In genomic region chr13:51101016-51101776, GRCm38 (mm10) we compare ENCODE assay signal across 8 mouse cellular contexts. TPM values are rescaled to one million over a fixed set of nuclear protein-coding genes. Genes with fewer than 3 reads are reported as not detected.
DNase-seq lines count a peak whose midpoint lies in the region; ATAC-seq and TF ChIP-seq lines count a peak whose summit lies in the region.

No protein-coding gene starts in this region.

- DNase-seq in CH12.LX (ENCODE audit: extremely low read depth), result peak; percentile 45
- peak; percentile 79 for DNase-seq in forebrain, postnatal 0 days
- DNase-seq in layer of hippocampus, adult 9-11 months, result peak; percentile 37
- peak; percentile 58 to 68 for DNase-seq in thymus, adult 18-20 months

- peaks cover 0 to 47% of the 10 kb centered on the region in 2 experiments; a peak in 2 of 4 replicates for H3K4me1 ChIP-seq in CH12.LX (ENCODE audit: control insufficient read depth in 1 of 2, insufficient read depth in 2 of 2)
- H3K4me1 ChIP-seq in brown adipose tissue, adult 24 weeks (ENCODE audit: control insufficient read depth, insufficient read depth, insufficient read length, low read length), result peaks cover 7% of the 10 kb centered on the region; the same call in 1 of the 2 replicates
- peaks cover 8% of the 10 kb centered on the region; the same call in 1 of the 2 replicates for H3K4me1 ChIP-seq in forebrain, postnatal 0 days (ENCODE audit: insufficient read depth)
- H3K4me1 ChIP-seq in lung, embryonic 15.5 days, result peaks cover 23% of the 10 kb centered on the region

- TF ChIP-seq CTCF in CH12.LX (conservative IDR thresholded peaks at IDR 0.05 in 1 of 2, IDR thresholded peaks at IDR 0.05 in 1 of 2; ENCODE audit: low read depth in 2 of 2, low read length in 2 of 2), result peak in 1 of 2 experiments; percentile 55; a peak in 2 of 4 replicates
- peak; percentile 46 for TF ChIP-seq CTCF in forebrain, postnatal 0 days (IDR thresholded peaks at IDR 0.05; ENCODE audit: low read depth)

- H3K27ac ChIP-seq in CH12.LX (ENCODE audit: insufficient read depth, low read depth), result peak overlapping the region; percentile 50; the same call in 1 of the 2 replicates
- peak overlapping the region; percentile 88 for H3K27ac ChIP-seq in brown adipose tissue, adult 24 weeks (replicated peaks; ENCODE audit: low read depth, low read length)
- peak overlapping the region; percentile 98 for H3K27ac ChIP-seq in forebrain, postnatal 0 days (ENCODE audit: low read depth, low read length)
- H3K27ac ChIP-seq in lung, embryonic 15.5 days, result peak overlapping the region; percentile 97

- dilution Hi-C loops in CH12.LX (cut with MboI; ENCODE audit: extremely low pct_ligation_motif_present, extremely low pct_unique_long_range_greater_than_20kb, low sequenced_read_pairs), result no loop called here

- H3K27me3 ChIP-seq in CH12.LX (replicated peaks), result peaks cover 2% of the 10 kb centered on the region
- H3K27me3 ChIP-seq in forebrain, postnatal 0 days (ENCODE audit: insufficient read depth, low read length), result no peaks in the 10 kb centered on the region
- no peaks in the 10 kb centered on the region for H3K27me3 ChIP-seq in lung, embryonic 15.5 days

- peaks cover 23% of the 10 kb centered on the region for H3K9me3 ChIP-seq in CH12.LX (replicated peaks; ENCODE audit: low read length)
- H3K9me3 ChIP-seq in forebrain, postnatal 0 days (ENCODE audit: low read length), result no peaks in the 10 kb centered on the region
- H3K9me3 ChIP-seq in lung, embryonic 15.5 days, result 0 out of 2 replicates have a peak, but pooled peaks cover 4% of the 10 kb centered on the region

- H3K36me3 ChIP-seq in CH12.LX (replicated peaks in 1 of 2; ENCODE audit: control insufficient read depth in 1 of 2, insufficient read depth in 1 of 2, low read length in 1 of 2), result peaks cover 0 to 28% of the 10 kb centered on the region in 2 experiments
- no peaks in the 10 kb centered on the region for H3K36me3 ChIP-seq in forebrain, postnatal 0 days (ENCODE audit: insufficient read depth)
- H3K36me3 ChIP-seq in lung, embryonic 15.5 days, result 0 out of 2 replicates have a peak, but pooled peaks cover 3% of the 10 kb centered on the region

- WGBS in forebrain, postnatal 0 days, result under 1% methylated on average over 63 of the region's 89 CpGs
- 2% methylated on average over 53 of the region's 89 CpGs for WGBS in lung, embryonic 15.5 days

- peak overlapping the region; percentile 93 for H3K9ac ChIP-seq in CH12.LX (ENCODE audit: insufficient read depth, low read depth)
- peak overlapping the region; percentile 97 for H3K9ac ChIP-seq in forebrain, postnatal 0 days
- H3K9ac ChIP-seq in lung, embryonic 15.5 days, result peak overlapping the region; percentile 95

- TF ChIP-seq RAD21 in CH12.LX (IDR thresholded peaks at IDR 0.05; ENCODE audit: low read depth, low read length), result no peak; the same call in 1 of the 2 replicates

- peaks cover 47% of the 10 kb centered on the region for H3K79me2 ChIP-seq in CH12.LX (replicated peaks; ENCODE audit: control insufficient read depth, extremely low read depth, insufficient read depth, poor library complexity, severe bottlenecking)

- TF ChIP-seq EP300 in CH12.LX (IDR thresholded peaks at IDR 0.05; ENCODE audit: low read length), result no peak; the same call in 1 of the 2 replicates

- TF ChIP-seq POLR2A in CH12.LX (IDR thresholded peaks at IDR 0.05; ENCODE audit: low read depth, low read length), result no peak; the same call in 1 of the 2 replicates

- peak; percentile 73 for ATAC-seq in forebrain, postnatal 0 days
- ATAC-seq in hematopoietic stem cell, adult 5-6 weeks (replicated peaks in 1 of 2; ENCODE audit: insufficient read depth in 1 of 2, low FRiP score in 2 of 2, low TSS enrichment in 1 of 2, low read depth in 1 of 2, poor library complexity in 2 of 2, severe bottlenecking in 2 of 2), result peak; percentile 54 to 68; a peak in 3 of 4 replicates
- ATAC-seq in lung, embryonic 15.5 days (ENCODE audit: borderline replicate concordance, extremely low read depth, low FRiP score, low TSS enrichment), result peak; percentile 75
- ATAC-seq in neutrophil, adult 5-6 weeks (ENCODE audit: extremely low read depth, insufficient number of reproducible peaks, low FRiP score, poor library complexity, severe bottlenecking), result peak; percentile 30

- peak overlapping the region; percentile 46 for H3K4me2 ChIP-seq in CH12.LX (ENCODE audit: insufficient read depth, low read depth, poor library complexity, severe bottlenecking)
- H3K4me2 ChIP-seq in forebrain, postnatal 0 days (ENCODE audit: low read depth), result peak overlapping the region; percentile 75
- peak overlapping the region; percentile 97 for H3K4me2 ChIP-seq in lung, embryonic 15.5 days

- H3K4me3 ChIP-seq in CH12.LX (replicated peaks in 1 of 3; ENCODE audit: low read depth in 2 of 3, low read length in 2 of 3, poor library complexity in 1 of 3), result peak overlapping the region; percentile 80 to 93 (median 90)
- peak overlapping the region; percentile 97 for H3K4me3 ChIP-seq in brown adipose tissue, adult 24 weeks (ENCODE audit: insufficient read depth, low read depth, low read length)
- H3K4me3 ChIP-seq in forebrain, postnatal 0 days (ENCODE audit: low read depth, low read length), result peak overlapping the region; percentile 90
- peak overlapping the region; percentile 88 for H3K4me3 ChIP-seq in lung, embryonic 15.5 days

- in situ Hi-C loops in CH12.LX (cut with MboI; ENCODE audit: low pct_ligation_motif_present, low pct_unique_long_range_greater_than_20kb, low sequenced_read_pairs), result no loop called here

TF ChIP-seq in CH12.LX, 34 proteins besides CTCF, POLR2A, EP300 and RAD21:
- TF ChIP-seq E2F4 (IDR thresholded peaks at IDR 0.05; ENCODE audit: insufficient replicate concordance, low read depth, low read length) (no peak), TCF12 (IDR thresholded peaks at IDR 0.05; ENCODE audit: low read depth, low read length) (peak; percentile 44; the same call in 1 of the 2 replicates), TBP (conservative IDR thresholded peaks at IDR 0.05; ENCODE audit: low read depth, low read length) (no peak), CHD2 (IDR thresholded peaks at IDR 0.05; ENCODE audit: low read length) (no peak), SMC3 (IDR thresholded peaks at IDR 0.05; ENCODE audit: low read depth, low read length) (no peak; the same call in 1 of the 2 replicates), ELF1 (IDR thresholded peaks at IDR 0.05; ENCODE audit: low read depth, low read length) (peak; percentile 36; the same call in 1 of the 2 replicates), MAZ (IDR thresholded peaks at IDR 0.05; ENCODE audit: low read depth, low read length) (0 out of 2 replicates have a peak, but pooled peaks have one; percentile 14), NRF1 (IDR thresholded peaks at IDR 0.05; ENCODE audit: low read depth, low read length) (peak; percentile 36), BHLHE40 (IDR thresholded peaks at IDR 0.05; ENCODE audit: low read depth, low read length) (peak; percentile 52; the same call in 1 of the 2 replicates), HCFC1 (IDR thresholded peaks at IDR 0.05; ENCODE audit: low read depth, low read length) (peak; percentile 35; the same call in 1 of the 2 replicates), MEF2A (IDR thresholded peaks at IDR 0.05; ENCODE audit: borderline replicate concordance, low read depth, low read length) (no peak), SIN3A (IDR thresholded peaks at IDR 0.05; ENCODE audit: low read length) (peak; percentile 50; the same call in 1 of the 2 replicates)

RNA-seq across cellular contexts. Expression of gene Spin1, which starts 0.5 kb away (rescaled TPM):
- total RNA-seq in CH12.LX (2012; rRNA removed), result 12.2 and 15.2 TPM in 2 replicates
- total RNA-seq in CH12.LX (2014; rRNA removed), result 37.4 and 37.8 TPM in 2 replicates
- polyA plus RNA-seq in CH12.LX (2012; ENCODE audit: insufficient read length, low read depth), result 23.7 and 25.4 TPM in 2 replicates
- 14.7 and 16.4 TPM in 2 replicates for polyA plus RNA-seq in brown adipose tissue, adult 24 weeks (2012; ENCODE audit: insufficient read depth, insufficient read length, missing spikeins)
- 194 and 236 TPM in 2 replicates for total RNA-seq in forebrain, postnatal 0 days (2014; rRNA removed)
- 134 and 151 TPM in 2 replicates for polyA plus RNA-seq in forebrain, postnatal 0 days (2015; fragmentation: Nextera tagmentation; extraction: Ambion mirVana)
- total RNA-seq in hematopoietic stem cell, adult 5-6 weeks (2017), result 67.7 and 70.2 TPM in 2 replicates
- 85.7 and 87.5 TPM in 2 replicates for polyA plus RNA-seq in lung, embryonic 15.5 days (2015; fragmentation: Nextera tagmentation; extraction: Ambion mirVana)
- total RNA-seq in neutrophil, adult 5-6 weeks (2017), result 44.5 and 46.9 TPM in 2 replicates

Comparison
In these comparisons a context has a peak if more than half of its experiments do, and no peak if none do; other contexts are left out.
1. Peak in every context shown above with its lines: DNase-seq, ATAC-seq, H3K4me3 ChIP-seq and H3K27ac ChIP-seq.
2. H3K4me2 ChIP-seq: peak in every context shown above with its lines; median percentile 97 in lung, embryonic 15.5 days; 75 in forebrain, postnatal 0 days; 46 in CH12.LX.